Mouse (Mus musculus) erythroblast, embryonic 14.5 days (primary cell): ENCODE data around the gene Prmt1.

Experiments
- GATA1 ChIP-seq: IDR thresholded peaks from 2 replicates; pipeline ENCODE4 v1.6.1; 2012; ENCODE audit warnings: low read length, inconsistent platforms, mixed read lengths
- TAL1 ChIP-seq: IDR thresholded peaks from 3 replicates; pipeline ENCODE4 v1.6.1; 2012; ENCODE audit warnings: low read length, inconsistent platforms, mixed read lengths

- TF ChIP-seq TAL1 (no peak), GATA1 (no peak)
Measured at GRCm38 (mm10) chr7:44962337-44962736, 24.0 kb downstream of the Prmt1 start.
